Mouse (Mus musculus) midbrain, embryonic 12.5 days (tissue): ENCODE data around the gene Ggnbp2. TPM values are rescaled to one million over a fixed set of nuclear protein-coding genes. Genes with fewer than 3 reads are reported as not detected.
A peak's percentile ranks its signal among the peaks of the same experiment; 100 is the strongest.
"Not testable (repeated sequence)": the region's sequence is repeated elsewhere in the genome, so short reads cannot be mapped to it uniquely, and the experiment has no call there.

ENCODE experiments used
- ATAC-seq: fragments of 200-750 bp; cut with Nextera tagmentation; 2 replicates; pipeline ENCODE4 v1.8.0; 2017; ENCODE audit warnings: low read depth, moderate TSS enrichment, moderate library complexity; ENCODE audit not compliant: low FRiP score
- H3K27ac ChIP-seq: fragments of 300-500 bp; sonication (generic); replicated peaks from 2 replicates; pipeline ENCODE4 v1.5.1; 2016; ENCODE audit warnings: mild to moderate bottlenecking
- H3K27me3 ChIP-seq: fragments of 300-500 bp; sonication (generic); 2 replicates; pipeline ENCODE4 v1.6.1; 2016; ENCODE audit warnings: mild to moderate bottlenecking
- H3K36me3 ChIP-seq: fragments of 300-500 bp; sonication (generic); 2 replicates; pipeline ENCODE4 v1.6.1; 2016
- H3K4me1 ChIP-seq: fragments of 300-500 bp; sonication (generic); 2 replicates; pipeline ENCODE4 v1.6.1; 2016
- H3K4me2 ChIP-seq: fragments of 300-500 bp; sonication (generic); replicated peaks from 2 replicates; pipeline ENCODE4 v1.6.1; 2016; ENCODE audit warnings: mild to moderate bottlenecking, moderate library complexity
- H3K4me3 ChIP-seq: fragments of 300-500 bp; sonication (generic); 2 replicates; pipeline ENCODE4 v1.5.1; 2016; ENCODE audit warnings: mild to moderate bottlenecking
- H3K9ac ChIP-seq: fragments of 300-500 bp; sonication (generic); replicated peaks from 2 replicates; pipeline ENCODE4 v1.6.1; 2016; ENCODE audit warnings: mild to moderate bottlenecking, moderate library complexity
- H3K9me3 ChIP-seq: fragments of 300-500 bp; sonication (generic); 2 replicates; pipeline ENCODE4 v1.6.1; 2016; ENCODE audit warnings: mild to moderate bottlenecking
- WGBS: fragments of 180-500 bp; shearing (Covaris S2); methylation state at CpG from one replicate; pipeline ENCODE4 v1.1.7; 2016; 5-methylcytosine and 5-hydroxymethylcytosine counted together
- polyA plus RNA-seq: library from polyadenylated mRNA; unstranded; fragments of >200 nt; fragmentation: Nextera tagmentation; extraction: Ambion mirVana; gene quantifications from 2 replicates; pipeline ENCODE4 v1.2.1, GENCODE M21; 2016

Ggnbp2 gene
- polyA plus RNA-seq, 1 experiment from 2014 or later = 79.1 TPM

GRCm38 (mm10) chr11:84846741-84847474, 23.7 kb downstream of the Ggnbp2 start:
- no peak overlapping the region for H3K4me3 ChIP-seq
- peaks cover 63% of the 10 kb centered on the region for H3K36me3 ChIP-seq
- no peaks in the 10 kb centered on the region for H3K4me1 ChIP-seq
- no peak for ATAC-seq
- no peak overlapping the region for H3K27ac ChIP-seq
- H3K4me2 ChIP-seq = no peak overlapping the region
- no peaks in the 10 kb centered on the region for H3K27me3 ChIP-seq
- 95% methylated on average over 15 of the region's 15 CpGs for WGBS
- H3K9me3 ChIP-seq = no peaks in the 10 kb centered on the region
- no peak overlapping the region for H3K9ac ChIP-seq

- no peak for ATAC-seq
- H3K27me3 ChIP-seq = no peaks in the 10 kb centered on the region
- 84% methylated on average over 2 of the region's 2 CpGs for WGBS
- H3K36me3 ChIP-seq = peaks cover 73% of the 10 kb centered on the region
- H3K9me3 ChIP-seq = no peaks in the 10 kb centered on the region
- H3K4me2 ChIP-seq = no peak overlapping the region
- H3K9ac ChIP-seq = no peak overlapping the region
- no peak overlapping the region for H3K27ac ChIP-seq
- H3K4me3 ChIP-seq = no peak overlapping the region
- no peaks in the 10 kb centered on the region for H3K4me1 ChIP-seq
These were observed 31.3 kb downstream of the Ggnbp2 start for GRCm38 (mm10) chr11:84839330-84839729.

GRCm38 (mm10) chr11:84829495-84829894, 41.1 kb downstream of the Ggnbp2 start:
- H3K4me3 ChIP-seq = peak overlapping the region; percentile 69
- peak overlapping the region; percentile 95 for H3K4me2 ChIP-seq
- peaks cover 15% of the 10 kb centered on the region for H3K4me1 ChIP-seq
- H3K9me3 ChIP-seq, H3K27me3 ChIP-seq, ATAC-seq, H3K27ac ChIP-seq: not testable (repeated sequence)
- H3K36me3 ChIP-seq = peaks cover 40% of the 10 kb centered on the region
- 83% methylated on average over 11 of the region's 11 CpGs for WGBS
- H3K9ac ChIP-seq = peak overlapping the region; percentile 68; the same call in 1 of the 2 replicates

GRCm38 (mm10) chr11:84828516-84829399, 41.9 kb downstream of the Ggnbp2 start, which contains the start of gene Dhrs11:
Dhrs11 (minus strand) TSS chr11:84828994.
- peak within 1 kb of the TSS; percentile 68 for H3K9ac ChIP-seq
- H3K36me3 ChIP-seq = peaks cover 34% of the 10 kb centered on the region
- H3K9me3 ChIP-seq = no peaks in the 10 kb centered on the region
- H3K4me2 ChIP-seq = peak within 1 kb of the TSS; percentile 95
- WGBS = under 1% methylated on average over 62 of the region's 62 CpGs
- peaks cover 15% of the 10 kb centered on the region for H3K4me1 ChIP-seq
- peak within 1 kb of the TSS; percentile 69 for H3K4me3 ChIP-seq
- H3K27me3 ChIP-seq = no peaks in the 10 kb centered on the region
- no peak within 1 kb of the TSS; the same call in 1 of the 2 replicates for H3K27ac ChIP-seq
- ATAC-seq = peak; percentile 90

GRCm38 (mm10) chr11:84827901-84828503, 42.6 kb downstream of the Ggnbp2 start:
- H3K4me3 ChIP-seq = peak overlapping the region; percentile 69
- no peak overlapping the region for H3K27ac ChIP-seq
- peak overlapping the region; percentile 95 for H3K4me2 ChIP-seq
- peaks cover 29% of the 10 kb centered on the region for H3K36me3 ChIP-seq
- WGBS = 47% methylated on average over 3 of the region's 3 CpGs
- ATAC-seq = no peak
- peak overlapping the region; percentile 68; the same call in 1 of the 2 replicates for H3K9ac ChIP-seq
- H3K4me1 ChIP-seq = peaks cover 15% of the 10 kb centered on the region
- no peaks in the 10 kb centered on the region for H3K27me3 ChIP-seq
- H3K9me3 ChIP-seq = no peaks in the 10 kb centered on the region

GRCm38 (mm10) chr11:84827492-84827891, 43.1 kb downstream of the Ggnbp2 start:
- peaks cover 15% of the 10 kb centered on the region for H3K4me1 ChIP-seq
- ATAC-seq = no peak
- H3K9me3 ChIP-seq = no peaks in the 10 kb centered on the region
- no peak overlapping the region; the same call in 1 of the 2 replicates for H3K4me2 ChIP-seq
- no peak overlapping the region for H3K4me3 ChIP-seq
- no peak overlapping the region for H3K9ac ChIP-seq
- peaks cover 24% of the 10 kb centered on the region for H3K36me3 ChIP-seq
- H3K27ac ChIP-seq = no peak overlapping the region
- H3K27me3 ChIP-seq = no peaks in the 10 kb centered on the region

GRCm38 (mm10) chr11:84826185-84826584, 44.4 kb downstream of the Ggnbp2 start:
- WGBS = 85% methylated on average over 3 of the region's 3 CpGs
- Histone ChIP-seq H3K4me1 (peaks cover 15% of the 10 kb centered on the region), H3K36me3 (peaks cover 11% of the 10 kb centered on the region; the same call in 1 of the 2 replicates), H3K9me3 (no peaks in the 10 kb centered on the region), H3K4me2 (no peak overlapping the region), H3K27ac (no peak overlapping the region), H3K4me3 (no peak overlapping the region), H3K27me3 (no peaks in the 10 kb centered on the region), H3K9ac (no peak overlapping the region)
- ATAC-seq = no peak

GRCm38 (mm10) chr11:84825261-84825807, 45.3 kb downstream of the Ggnbp2 start:
- H3K4me1 ChIP-seq = peaks cover 15% of the 10 kb centered on the region
- no peaks in the 10 kb centered on the region; the same call in 1 of the 2 replicates for H3K27me3 ChIP-seq
- H3K9ac ChIP-seq = no peak overlapping the region
- no peak overlapping the region for H3K4me3 ChIP-seq
- WGBS = 91% methylated on average over 10 of the region's 10 CpGs
- no peaks in the 10 kb centered on the region for H3K9me3 ChIP-seq
- H3K27ac ChIP-seq = no peak overlapping the region
- ATAC-seq = no peak
- H3K4me2 ChIP-seq = no peak overlapping the region
- H3K36me3 ChIP-seq = 0 out of 2 replicates have a peak, but pooled peaks cover 4% of the 10 kb centered on the region

GRCm38 (mm10) chr11:84823484-84823897, 47.1 kb downstream of the Ggnbp2 start:
- H3K4me3 ChIP-seq = no peak overlapping the region
- H3K9me3 ChIP-seq = no peaks in the 10 kb centered on the region
- H3K27ac ChIP-seq = no peak overlapping the region
- no peaks in the 10 kb centered on the region for H3K36me3 ChIP-seq
- no peak overlapping the region for H3K9ac ChIP-seq
- no peak for ATAC-seq
- no peak overlapping the region for H3K4me2 ChIP-seq
- H3K4me1 ChIP-seq = peaks cover 14% of the 10 kb centered on the region
- 70% methylated on average over 10 of the region's 10 CpGs for WGBS
- no peaks in the 10 kb centered on the region; the same call in 1 of the 2 replicates for H3K27me3 ChIP-seq

GRCm38 (mm10) chr11:84822487-84822886, 48.1 kb downstream of the Ggnbp2 start:
- Histone ChIP-seq H3K36me3 (no peaks in the 10 kb centered on the region), H3K4me3 (no peak overlapping the region), H3K27me3 (no peaks in the 10 kb centered on the region; the same call in 1 of the 2 replicates), H3K4me1 (peaks cover 10% of the 10 kb centered on the region), H3K9me3 (no peaks in the 10 kb centered on the region), H3K9ac (no peak overlapping the region), H3K27ac (no peak overlapping the region), H3K4me2 (no peak overlapping the region)
- WGBS = 88% methylated on average over 5 of the region's 5 CpGs
- ATAC-seq = no peak

- Histone ChIP-seq H3K9ac (no peak overlapping the region), H3K36me3 (no peaks in the 10 kb centered on the region), H3K9me3 (no peaks in the 10 kb centered on the region), H3K4me3 (no peak overlapping the region), H3K4me1 (peaks cover 10% of the 10 kb centered on the region), H3K27me3 (no peaks in the 10 kb centered on the region; the same call in 1 of the 2 replicates), H3K27ac (no peak overlapping the region), H3K4me2 (no peak overlapping the region)
- 82% methylated on average over 9 of the region's 9 CpGs for WGBS
- no peak for ATAC-seq
These were observed 49.4 kb downstream of the Ggnbp2 start for GRCm38 (mm10) chr11:84821131-84821770.
